Mouse (Mus musculus) mouse trophoblast stem cell (cell line): ENCODE results near the gene Pus1.

Experiments used
- in situ Hi-C, 2 experiments: fragments of 300-500 bp; cut with MseI, MboI; formaldehyde crosslinking; loops; 2 replicates in 1 of 2; 3 replicates in 1 of 2; pipeline ENCODE4 v1.15.1; 2025

Pus1 gene

DNA sequence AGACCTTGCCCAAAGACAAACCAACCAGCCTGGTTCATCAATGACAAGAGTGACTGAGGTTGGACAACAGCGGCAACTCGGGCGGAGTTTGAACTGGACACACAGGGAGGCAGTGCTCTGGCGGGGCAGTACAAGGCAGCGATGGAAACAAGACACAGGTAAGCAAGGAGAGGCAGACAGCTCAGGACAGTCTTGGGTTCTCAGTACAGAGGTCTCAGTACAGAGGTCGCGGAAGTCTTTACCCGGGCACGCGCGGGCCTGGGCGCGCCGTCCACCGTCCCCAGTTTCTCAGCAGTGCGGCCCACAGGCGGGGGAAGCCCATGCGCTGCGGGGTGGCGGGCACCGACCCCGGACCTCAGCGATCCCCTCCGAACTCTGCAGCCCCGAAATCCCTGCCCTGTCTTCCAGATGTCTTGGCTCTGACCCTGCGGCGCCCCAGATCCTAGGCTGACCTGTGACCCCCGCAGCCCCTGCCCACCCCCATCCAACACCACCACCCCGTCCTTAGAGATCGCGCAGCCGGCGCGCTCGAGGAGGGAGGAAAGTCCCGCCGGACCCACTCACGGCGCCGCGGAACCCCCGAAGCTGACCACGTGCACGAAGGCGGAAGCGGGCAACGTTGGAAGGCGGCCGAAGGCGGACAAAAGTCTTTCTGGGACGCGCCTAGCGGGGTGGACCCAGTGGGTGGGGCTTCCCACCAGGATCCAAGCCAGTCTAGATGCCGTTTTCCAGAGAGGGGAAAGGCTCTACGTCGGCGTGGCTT lies at the start of gene Pus1:
Gene Pus1, minus strand, starts transcription at position 662 of the 763 bp plus-strand sequence.
- in situ Hi-C loops: no loop called here

DNA sequence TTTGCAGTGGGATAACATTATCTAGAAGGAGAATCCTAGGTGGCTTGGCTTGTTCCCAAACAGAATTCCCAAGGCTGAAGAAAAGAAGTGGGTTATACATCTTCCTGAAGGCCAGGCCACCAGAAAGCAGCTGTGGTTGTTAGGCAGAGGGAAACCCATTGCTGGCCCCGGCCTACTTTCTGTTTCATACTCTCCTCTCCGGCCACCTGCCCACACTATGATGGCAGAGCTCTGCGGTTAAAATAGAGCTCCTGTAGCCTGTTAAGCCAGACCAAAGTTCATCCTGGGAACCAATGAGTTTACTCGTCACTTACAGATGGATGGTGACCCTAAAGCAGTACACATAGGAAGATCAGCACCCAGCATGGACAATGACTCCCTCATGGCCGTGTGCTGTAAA lies 47.1 kb upstream of the Pus1 start:
- in situ Hi-C loops: no loop called here

DNA sequence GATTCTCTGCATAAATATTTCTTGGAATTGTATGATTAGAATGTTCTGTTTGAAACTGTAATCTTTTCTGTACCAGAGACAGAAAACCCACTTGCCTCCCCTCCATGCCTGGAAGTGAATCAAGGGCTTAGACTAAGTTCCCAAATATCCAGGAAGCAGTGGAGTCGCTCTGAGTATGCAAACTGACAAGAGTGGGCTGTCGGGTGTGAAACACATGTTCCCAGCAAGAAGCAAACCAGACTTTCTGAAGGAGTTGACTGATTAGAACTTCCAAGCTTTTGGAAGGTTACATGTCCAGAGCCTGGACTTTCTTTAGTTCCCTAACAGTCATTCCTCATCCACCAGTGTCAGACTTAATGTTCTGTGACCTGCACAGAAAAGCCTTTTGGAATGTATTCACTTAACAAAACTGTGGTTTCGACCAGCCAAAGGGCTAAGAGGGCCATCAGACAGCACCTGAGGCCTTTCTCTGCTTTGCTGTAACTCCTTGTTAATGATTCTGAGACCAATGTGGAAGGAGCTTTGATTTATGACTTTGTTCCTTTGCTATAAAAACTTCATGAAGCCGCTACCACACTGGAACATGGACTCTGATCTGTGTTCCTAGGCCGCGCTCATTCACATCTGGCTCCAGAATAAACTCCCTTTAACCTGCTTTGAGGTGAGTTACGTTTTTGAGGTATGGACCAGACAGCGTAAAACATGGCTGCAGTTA lies 46.5 kb upstream of the Pus1 start:
- in situ Hi-C loops: no loop called here

DNA sequence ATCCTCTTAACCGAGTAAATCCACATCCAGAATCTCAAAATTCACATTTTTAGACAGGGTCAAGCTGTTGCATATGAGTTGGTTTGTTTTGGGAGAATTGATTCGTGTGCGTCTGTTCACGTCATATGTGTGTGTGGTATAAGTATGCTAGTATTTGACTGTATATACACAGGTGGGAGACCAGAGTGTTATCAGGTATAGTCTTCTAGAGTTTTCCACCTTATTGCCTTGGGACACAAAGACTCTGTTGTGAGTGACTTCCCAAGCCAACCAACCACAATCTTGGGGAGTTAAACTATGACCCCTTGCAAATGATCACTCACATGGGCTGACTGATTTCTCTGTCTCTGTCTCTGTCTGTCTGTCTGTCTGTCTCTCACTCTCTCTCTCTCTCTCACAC lies 44.0 kb upstream of the Pus1 start:
- in situ Hi-C loops: no loop called here

DNA sequence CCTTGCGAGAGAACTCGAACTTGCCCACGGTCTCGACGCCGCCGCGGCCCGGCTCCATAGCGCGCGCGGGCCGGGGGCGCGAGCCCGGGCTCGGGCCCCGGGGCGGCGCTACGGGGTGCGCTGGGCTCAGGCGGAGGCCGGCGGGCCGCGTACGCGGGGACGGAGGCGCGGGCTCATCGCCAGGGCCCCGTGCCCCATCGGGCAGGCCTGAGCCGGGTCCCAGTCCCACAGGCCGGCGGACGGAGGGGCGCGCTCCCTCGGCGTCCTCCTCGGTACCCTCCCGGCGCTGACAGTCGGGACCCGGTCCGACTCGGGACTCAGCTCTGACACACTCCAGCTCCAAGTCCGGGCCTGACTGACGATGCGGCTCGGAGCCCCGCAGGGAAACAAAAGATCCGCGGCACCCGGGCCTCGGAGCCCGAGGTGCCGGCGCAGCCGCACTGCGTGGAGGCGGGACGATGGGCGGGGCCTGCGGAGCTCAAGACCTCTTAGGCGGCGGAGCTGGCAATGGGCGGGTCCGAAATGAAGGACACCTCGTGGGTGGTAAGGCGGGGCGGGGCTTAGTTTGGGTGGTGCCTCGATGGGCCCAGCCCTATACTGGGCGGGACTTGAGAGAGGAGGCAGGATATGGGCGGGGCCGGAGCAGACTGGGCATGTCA lies 29.3 kb upstream of the Pus1 start, which contains the start of gene Ulk1:
Gene Ulk1, minus strand, starts transcription at position 431 of the 659 bp plus-strand sequence.
- in situ Hi-C loops: no loop called here

DNA sequence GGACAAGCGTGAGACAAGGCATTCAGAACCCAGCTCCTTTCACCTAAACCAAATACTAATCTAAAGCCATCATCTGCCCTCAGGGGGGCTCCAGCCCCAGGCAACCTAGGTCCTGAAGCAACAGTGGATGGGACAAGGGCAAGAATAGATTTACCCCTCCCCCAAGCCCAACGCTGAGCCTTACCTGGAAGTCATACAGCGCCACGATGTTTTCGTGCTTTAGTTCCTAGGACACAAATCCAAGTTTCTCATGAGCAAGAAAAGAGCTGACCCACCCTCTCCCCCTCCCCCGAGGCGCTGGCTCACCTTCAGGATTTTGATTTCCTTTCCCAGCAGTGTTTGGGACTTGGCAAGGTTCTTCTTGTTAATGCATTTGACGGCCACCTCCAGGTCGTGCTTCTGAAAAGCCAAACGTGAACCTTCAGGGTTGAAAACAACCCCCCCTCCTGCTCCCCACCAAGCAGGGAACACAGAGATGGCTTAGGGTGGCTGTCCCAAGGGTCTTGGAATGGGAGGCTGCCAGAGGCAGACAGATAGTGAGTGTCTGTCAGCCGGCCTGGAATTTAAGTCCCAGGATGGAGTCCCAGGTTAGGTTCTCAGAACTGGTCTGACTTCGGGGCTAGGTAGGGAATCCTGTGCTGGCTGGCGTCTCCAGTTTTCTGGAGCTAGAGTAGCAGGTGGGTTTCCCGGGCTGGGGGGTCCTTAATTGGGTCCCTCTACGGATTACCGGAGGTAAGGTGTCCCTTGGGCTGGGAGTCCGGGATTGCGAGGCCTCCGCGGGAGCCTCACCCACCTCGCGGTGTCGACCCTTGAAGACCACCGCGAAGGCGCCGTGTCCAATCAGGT lies 28.6 kb upstream of the Pus1 start:
- in situ Hi-C loops: no loop called here

DNA sequence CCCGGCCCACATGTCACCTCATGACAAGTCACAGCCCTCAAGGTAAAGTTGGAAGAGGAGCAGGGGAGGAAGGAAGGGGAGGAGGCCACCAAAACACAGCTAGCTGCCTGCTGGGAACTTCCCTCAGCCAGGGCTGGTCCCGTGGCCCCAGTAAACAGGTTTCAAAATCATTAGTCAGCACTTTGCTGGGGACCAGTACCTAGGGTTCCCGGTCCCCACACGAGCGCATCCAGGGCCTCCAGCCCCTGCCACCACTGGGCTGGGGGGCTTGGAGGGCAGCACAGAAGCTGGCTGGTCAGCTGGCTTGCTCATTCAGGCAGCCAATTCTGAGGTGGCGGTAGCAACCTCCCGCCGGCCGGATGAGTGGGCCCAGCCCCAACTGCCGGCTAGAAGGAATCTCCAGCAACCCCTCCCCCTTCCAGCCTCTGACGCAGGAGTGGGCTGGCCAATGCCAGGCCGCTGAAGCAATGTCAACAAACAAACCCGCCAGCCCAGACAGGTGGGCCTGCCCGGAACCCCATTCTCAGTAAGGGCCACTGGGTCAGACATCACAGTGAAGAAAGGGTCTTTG lies 27.7 kb upstream of the Pus1 start:
- in situ Hi-C loops: no loop called here

DNA sequence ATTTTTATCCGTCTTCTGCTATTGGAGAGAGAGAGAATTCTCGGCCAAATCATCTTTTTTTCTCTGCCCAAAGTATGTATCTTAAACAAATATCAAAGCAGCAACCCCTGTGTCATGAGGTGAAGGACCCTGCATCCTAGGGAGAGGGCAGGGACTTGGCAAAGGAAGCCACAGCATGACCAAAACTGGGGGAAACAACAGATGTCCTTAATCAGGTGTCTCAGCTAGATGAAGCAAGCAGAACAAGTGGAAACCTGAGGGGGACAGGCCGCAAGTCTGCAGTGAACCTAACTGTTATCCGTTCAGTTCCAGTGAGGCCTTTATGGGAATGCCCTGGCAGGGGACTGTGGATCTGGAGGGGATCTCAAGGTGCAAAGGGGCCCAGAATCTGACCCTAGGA lies 27.0 kb upstream of the Pus1 start:
- in situ Hi-C loops: no loop called here

DNA sequence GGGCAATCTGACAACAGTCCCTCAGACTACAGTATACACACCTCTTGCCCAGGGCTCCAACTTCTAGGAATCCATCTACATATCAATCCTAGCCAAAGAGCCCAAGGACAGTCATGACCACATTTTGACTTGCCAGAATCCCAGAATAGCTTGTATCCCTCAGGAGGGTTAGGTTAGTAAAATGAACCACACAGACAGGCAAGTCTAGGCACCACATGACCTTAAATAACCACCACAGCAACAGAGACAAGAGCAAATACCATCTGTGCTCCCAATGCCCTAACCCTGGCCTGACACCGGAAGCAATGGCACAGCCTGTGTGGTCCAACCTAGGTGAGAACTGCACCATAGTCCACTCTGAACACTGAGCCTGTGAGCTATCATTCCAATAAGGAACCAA lies 26.2 kb upstream of the Pus1 start:
- in situ Hi-C loops: no loop called here

DNA sequence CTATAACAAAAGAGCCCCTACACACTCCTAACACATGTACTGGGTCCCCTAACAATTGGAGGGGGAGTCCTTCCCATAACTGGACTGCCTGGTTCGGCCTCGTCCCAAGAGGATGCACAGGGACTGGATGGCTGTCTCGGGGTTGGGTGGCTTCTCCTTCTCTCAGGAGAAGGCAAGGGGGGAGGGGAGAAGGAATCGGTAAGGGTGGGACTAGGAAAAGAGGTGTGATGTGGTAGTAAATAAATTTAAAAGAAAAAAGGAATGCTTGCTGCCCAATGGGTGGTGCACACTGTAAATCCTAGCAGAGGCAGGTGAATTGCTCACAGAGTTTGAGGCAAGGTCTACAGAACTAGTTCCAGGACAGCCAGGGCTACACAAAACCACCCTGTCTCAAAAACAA lies 25.7 kb upstream of the Pus1 start:
- in situ Hi-C loops: no loop called here

DNA sequence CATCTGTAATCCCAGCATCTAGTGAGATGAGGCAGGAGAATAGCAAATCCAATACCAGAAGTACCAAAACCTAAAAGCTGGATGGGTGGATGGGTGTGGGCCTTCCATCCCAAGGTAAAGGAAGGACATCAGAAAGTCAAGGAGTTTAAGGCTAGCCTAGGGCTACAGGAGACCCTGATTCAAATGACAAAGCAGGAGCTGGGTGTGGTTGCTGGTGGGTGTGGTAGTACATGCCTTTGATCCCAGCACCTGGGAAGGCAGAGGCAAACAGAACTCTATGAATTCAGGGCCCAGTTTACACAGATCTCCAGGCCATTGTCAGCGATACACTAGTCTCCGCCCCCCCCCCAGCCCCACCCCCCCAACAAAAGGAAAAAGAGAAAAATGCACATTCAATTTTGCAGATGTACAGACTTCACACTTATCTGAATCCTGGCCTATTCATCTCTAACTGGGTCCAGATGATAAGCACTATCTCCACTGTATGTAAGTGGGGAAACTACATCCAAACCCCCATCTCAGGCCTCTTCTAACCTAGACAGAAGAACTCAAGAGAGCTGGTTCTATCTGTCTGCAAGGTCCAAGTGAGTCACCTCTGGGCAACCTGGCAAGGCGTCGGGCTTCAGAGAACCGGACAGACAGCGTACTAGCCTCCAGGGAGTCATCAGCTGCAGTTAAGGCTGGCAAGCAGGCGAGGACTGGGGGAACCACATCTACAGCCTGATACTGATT lies 23.7 kb upstream of the Pus1 start:
- in situ Hi-C loops: no loop called here

DNA sequence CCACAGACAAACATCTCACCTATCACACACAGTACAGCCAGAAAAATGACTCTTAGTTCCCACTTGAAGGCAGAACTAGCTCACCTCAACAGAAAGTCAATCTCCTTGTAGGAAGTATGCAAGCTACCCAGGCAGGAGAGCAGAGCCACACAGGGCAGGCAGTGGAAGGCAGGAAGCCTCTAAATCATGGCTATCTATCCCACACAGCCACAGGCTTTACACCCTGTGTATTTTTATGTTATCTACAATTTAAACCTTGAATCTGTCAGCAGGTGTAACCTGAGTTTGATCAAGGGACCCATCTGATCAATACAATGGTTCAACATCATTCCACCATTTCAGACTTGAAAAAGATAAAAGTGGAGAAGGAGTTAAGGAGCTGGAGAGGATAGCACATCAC lies 22.4 kb upstream of the Pus1 start:
- in situ Hi-C loops: no loop called here

DNA sequence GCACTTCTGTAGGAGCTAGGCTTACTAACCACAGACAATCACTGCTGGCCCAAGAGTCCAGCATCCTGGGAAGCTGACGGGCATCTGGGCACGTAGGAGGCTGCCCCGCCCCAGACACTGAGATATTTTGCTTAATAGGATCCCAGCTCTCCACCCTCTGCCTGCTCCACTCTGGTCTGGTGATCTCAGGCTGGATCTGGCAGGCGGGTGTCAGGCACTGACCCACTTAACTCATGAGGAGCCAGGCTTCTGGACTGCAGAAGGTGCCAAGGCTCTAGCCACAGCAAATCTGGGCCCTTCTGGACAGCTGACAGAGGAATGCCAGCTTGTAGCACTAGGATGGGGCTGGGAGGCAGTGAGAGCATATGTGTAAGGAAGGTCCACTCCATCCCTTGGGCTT lies 21.7 kb upstream of the Pus1 start:
- in situ Hi-C loops: no loop called here

DNA sequence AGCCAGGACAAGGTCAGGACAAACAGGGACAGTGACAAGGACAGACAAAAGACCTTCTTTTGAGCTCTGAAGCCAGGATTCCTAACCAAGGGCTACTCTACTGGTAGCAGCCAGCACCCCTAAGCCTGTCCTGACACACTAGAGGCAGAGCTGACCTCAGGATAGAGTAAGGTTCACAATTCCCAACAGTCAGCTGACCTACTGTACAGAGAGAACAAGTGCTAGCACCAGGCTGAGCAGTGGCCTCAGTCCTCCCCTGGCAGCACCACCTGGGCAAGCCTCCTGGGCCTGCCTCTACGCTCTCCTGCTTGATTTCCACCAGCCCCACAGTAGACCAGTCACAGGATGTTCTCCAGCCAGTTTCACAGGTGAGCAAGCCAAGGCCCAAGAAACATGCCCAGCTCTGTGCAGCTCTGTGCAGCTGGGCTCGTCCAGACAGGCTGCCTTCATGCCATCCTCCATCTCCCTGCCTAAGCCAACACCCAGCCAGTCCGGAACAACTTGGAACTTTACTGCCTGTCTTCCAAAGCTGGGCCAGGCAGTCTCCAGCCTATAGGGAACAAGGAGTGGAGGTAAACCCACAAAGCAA lies 20.7 kb upstream of the Pus1 start:
- in situ Hi-C loops: no loop called here

DNA sequence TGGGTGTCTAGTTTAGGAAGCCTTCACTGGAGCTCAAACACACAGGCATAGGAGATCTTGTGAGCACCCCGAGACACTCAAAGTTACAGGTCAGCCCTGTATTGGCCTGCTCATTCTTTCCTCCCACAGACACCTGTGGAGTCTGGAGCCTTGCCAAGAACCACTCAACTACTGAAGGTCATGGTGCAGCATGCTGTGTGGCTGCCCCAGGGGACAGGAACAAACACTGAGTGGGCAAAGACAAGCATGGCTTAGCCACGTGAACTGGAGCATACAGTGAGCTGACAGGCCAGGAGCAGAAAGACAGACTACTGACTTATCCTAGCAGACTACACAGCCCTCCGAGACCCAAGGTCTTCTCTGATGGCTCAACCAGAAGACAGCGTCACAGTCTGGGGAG lies 17.2 kb upstream of the Pus1 start:
- in situ Hi-C loops: no loop called here

DNA sequence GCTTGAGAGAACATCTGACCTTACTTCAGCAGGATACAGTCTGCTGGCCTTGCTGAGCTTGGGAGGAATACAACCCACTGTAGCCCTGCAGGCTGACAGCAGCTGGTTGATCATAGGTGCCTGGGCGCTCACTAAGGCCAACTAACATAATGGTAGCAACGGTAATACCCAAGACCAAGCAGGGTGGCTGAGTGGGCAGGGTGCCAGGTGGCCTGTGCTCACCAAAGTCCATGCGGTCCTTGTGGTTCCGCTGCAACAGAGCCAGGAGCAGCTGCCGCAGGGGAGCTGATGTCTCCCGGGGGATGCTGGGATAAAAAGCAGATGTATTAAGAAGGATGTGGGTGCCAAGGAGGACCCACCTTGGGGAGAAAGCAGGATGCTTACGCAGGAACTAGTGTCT lies 13.9 kb upstream of the Pus1 start:
- in situ Hi-C loops: no loop called here

DNA sequence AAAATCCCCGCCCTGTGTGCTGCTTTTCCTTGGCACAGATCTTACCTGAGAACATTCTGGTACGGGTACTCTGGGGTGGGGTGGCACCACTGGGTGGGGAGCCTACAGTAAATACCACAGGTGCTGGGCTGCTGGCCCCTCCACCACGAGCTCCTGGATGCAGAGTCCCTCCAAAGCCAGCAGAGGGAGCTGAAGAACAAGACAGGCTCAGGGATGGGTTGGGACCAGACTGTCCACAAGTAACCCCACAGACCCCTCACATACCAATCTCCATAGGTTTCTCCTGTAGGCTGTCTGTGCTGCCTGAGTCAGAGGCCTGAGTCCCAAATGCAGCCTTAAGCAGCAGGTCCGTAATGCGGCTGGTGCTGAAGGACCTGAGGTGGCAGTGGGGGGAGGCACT lies 8.2 kb upstream of the Pus1 start:
- in situ Hi-C loops: no loop called here

DNA sequence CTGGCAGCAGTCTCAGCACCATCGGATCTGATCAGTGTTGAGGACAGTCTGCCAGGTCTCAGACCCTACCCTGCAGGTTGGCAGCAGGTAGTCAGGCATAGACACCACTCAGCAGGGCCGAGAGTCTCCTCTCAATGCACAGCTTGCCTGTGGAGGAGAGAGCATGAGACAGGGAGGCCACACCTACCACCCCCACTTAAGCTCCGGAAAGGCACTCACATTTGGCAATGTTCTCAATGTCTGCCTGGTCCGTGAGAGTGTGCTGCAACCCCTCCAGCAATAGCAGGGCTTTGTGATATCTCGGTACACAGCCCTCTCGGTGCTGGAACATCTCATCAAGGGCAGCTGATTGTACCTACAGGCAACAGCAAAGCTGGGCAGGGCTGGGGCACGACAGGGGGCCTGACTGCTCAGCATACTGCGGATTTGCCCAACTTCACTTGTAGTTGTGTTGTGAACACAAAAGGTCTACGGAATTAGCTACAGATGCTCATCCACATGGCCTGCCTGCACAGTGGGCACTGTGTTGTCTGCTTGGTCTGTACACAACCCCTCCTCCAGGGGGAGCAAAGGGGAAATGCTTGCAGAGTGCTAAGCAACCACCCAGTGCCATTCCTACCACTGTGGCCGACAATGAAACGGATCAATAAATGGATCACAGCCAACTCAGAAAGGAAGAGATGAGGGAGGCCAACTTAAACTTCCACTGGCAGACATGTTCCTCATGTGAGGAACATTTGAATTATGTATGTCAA lies 5.8 kb upstream of the Pus1 start:
- in situ Hi-C loops: no loop called here

DNA sequence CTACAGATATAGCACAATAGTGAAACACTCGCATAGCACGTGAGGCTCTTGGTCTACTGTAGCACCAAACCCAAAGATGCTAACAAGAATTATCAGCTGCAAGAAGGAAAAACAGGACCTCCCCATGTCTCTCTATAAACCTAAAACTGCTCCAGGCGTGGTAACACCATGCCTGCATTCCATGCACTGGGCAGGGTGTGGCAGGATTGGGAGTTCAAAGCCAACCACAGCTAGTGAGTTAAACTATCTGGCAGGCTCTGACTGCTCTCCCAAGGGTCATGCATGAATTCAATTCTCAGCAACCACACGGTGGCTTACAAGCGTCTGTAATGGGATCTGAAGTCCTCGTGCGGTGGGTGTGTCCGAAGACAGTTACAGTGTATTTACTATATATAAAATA lies 2.7 kb upstream of the Pus1 start:
- in situ Hi-C loops: no loop called here
